In genomic region chr11:19939831-19940230, GRCm38 (mm10) we compare ENCODE assay signal across 21 mouse cellular contexts. TPM values are rescaled to one million over a fixed set of nuclear protein-coding genes. Genes with fewer than 3 reads are reported as not detected.
A peak's percentile ranks its signal among the peaks of the same experiment; 100 is the strongest.
DNase-seq lines count a peak whose midpoint lies in the region; ATAC-seq and TF ChIP-seq lines count a peak whose summit lies in the region.
"Had no signal": no experiment of that assay in that cellular context is flagged by ENCODE, and none has a peak within 500 bp of the region (broad histone marks: within the 10 kb centered on the region; RNA-seq: fewer than 3 reads in every experiment).

No protein-coding gene starts in this region.

- no peak overlapping the region for H3K4me2 ChIP-seq in intestine, postnatal 0 days (replicated peaks; ENCODE audit: low read depth)
- no peak overlapping the region for H3K4me2 ChIP-seq in intestine, embryonic 16.5 days (ENCODE audit: low read depth, low read length)
- no peak overlapping the region for H3K4me2 ChIP-seq in kidney, embryonic 16.5 days (replicated peaks; ENCODE audit: low read depth, low read length)
- H3K4me2 ChIP-seq: heart, embryonic 11.5 days; hindbrain, embryonic 13.5 days; liver, embryonic 12.5 days had no signal

- peak; percentile 83 for DNase-seq in cerebellum, adult 9-10 months
- no peak for DNase-seq in cerebellum, adult 11 months
- DNase-seq in brain, adult 2 months (ENCODE audit: low read depth, low spot score), result peak; percentile 73
- peak; percentile 73 to 79 for DNase-seq in cerebellum, postnatal 10 days
- DNase-seq in lung, postnatal 10 days, result no peak
- DNase-seq: gastrocnemius, postnatal 25 days; heart, postnatal 4 days; kidney, postnatal 4 days; liver, postnatal 0 days; lung, postnatal 4 days; midbrain, embryonic 14.5 days had no signal

- ATAC-seq in intestine, postnatal 0 days, result no peak
- ATAC-seq in intestine, embryonic 16.5 days, result no peak
- no peak for ATAC-seq in kidney, embryonic 16.5 days (ENCODE audit: low FRiP score, low TSS enrichment)
- ATAC-seq: activated CD4-positive, CD25-positive, alpha-beta regulatory T cell, adult 4 months; inflammation-experienced regulatory T-cells, adult 6 months; liver, embryonic 12.5 days; liver, postnatal 0 days had no signal

- H3K4me1 ChIP-seq in intestine, postnatal 0 days (replicated peaks; ENCODE audit: control insufficient read depth, insufficient read depth, low read length), result peaks cover 13% of the 10 kb centered on the region; the same call in 1 of the 2 replicates
- peaks cover 39% of the 10 kb centered on the region for H3K4me1 ChIP-seq in intestine, embryonic 16.5 days (ENCODE audit: control insufficient read depth, insufficient read depth, low read length)
- H3K4me1 ChIP-seq in kidney, embryonic 16.5 days (ENCODE audit: insufficient read depth, low read length), result peaks cover 35% of the 10 kb centered on the region

- H3K4me3 ChIP-seq in intestine, postnatal 0 days (ENCODE audit: low read depth, low read length), result no peak overlapping the region
- no peak overlapping the region for H3K4me3 ChIP-seq in intestine, embryonic 16.5 days (ENCODE audit: low read length)
- H3K4me3 ChIP-seq in kidney, embryonic 16.5 days (ENCODE audit: low read length), result no peak overlapping the region
- H3K4me3 ChIP-seq: erythroblast, embryonic 14.5 days; hindbrain, embryonic 13.5 days; liver, embryonic 12.5 days had no signal

- H3K9ac ChIP-seq in intestine, postnatal 0 days (ENCODE audit: low read depth, low read length), result no peak overlapping the region
- no peak overlapping the region for H3K9ac ChIP-seq in intestine, embryonic 16.5 days (ENCODE audit: low read depth, low read length)
- H3K9ac ChIP-seq in kidney, embryonic 16.5 days (replicated peaks; ENCODE audit: low read length), result no peak overlapping the region
- H3K9ac ChIP-seq: hindbrain, embryonic 13.5 days; liver, embryonic 12.5 days; liver, postnatal 0 days had no signal

- WGBS in intestine, postnatal 0 days, result 87% methylated on average over 8 of the region's 8 CpGs
- WGBS in intestine, embryonic 16.5 days, result 85% methylated on average over 8 of the region's 8 CpGs
- WGBS in kidney, embryonic 16.5 days, result 90% methylated on average over 8 of the region's 8 CpGs

- no peaks in the 10 kb centered on the region for H3K27me3 ChIP-seq in intestine, postnatal 0 days (replicated peaks; ENCODE audit: control insufficient read depth, insufficient read depth, low read length)
- H3K27me3 ChIP-seq in intestine, embryonic 16.5 days (replicated peaks; ENCODE audit: control insufficient read depth, insufficient read depth, low read length), result no peaks in the 10 kb centered on the region
- no peaks in the 10 kb centered on the region for H3K27me3 ChIP-seq in kidney, embryonic 16.5 days (ENCODE audit: insufficient read depth, low read length)
- H3K27me3 ChIP-seq: hindbrain, embryonic 13.5 days; liver, embryonic 12.5 days had no signal

- H3K36me3 ChIP-seq in intestine, postnatal 0 days (ENCODE audit: control insufficient read depth, insufficient read depth), result no peaks in the 10 kb centered on the region
- 0 out of 2 replicates have a peak, but pooled peaks cover 2% of the 10 kb centered on the region for H3K36me3 ChIP-seq in intestine, embryonic 16.5 days (ENCODE audit: control insufficient read depth, insufficient read depth, low read length)
- H3K36me3 ChIP-seq in kidney, embryonic 16.5 days (ENCODE audit: insufficient read depth, low read length), result peaks cover 5% of the 10 kb centered on the region; the same call in 1 of the 2 replicates
- H3K36me3 ChIP-seq: hindbrain, embryonic 13.5 days had no signal

- peak overlapping the region; percentile 88; the same call in 1 of the 2 replicates for H3K27ac ChIP-seq in intestine, postnatal 0 days (ENCODE audit: low read depth, low read length)
- no peak overlapping the region for H3K27ac ChIP-seq in intestine, embryonic 16.5 days (ENCODE audit: low read length)
- no peak overlapping the region for H3K27ac ChIP-seq in kidney, embryonic 16.5 days (ENCODE audit: low read length)
- H3K27ac ChIP-seq: hindbrain, embryonic 13.5 days; kidney, postnatal 0 days; liver, embryonic 12.5 days had no signal

- no peak for TF ChIP-seq CTCF in intestine, postnatal 0 days (IDR thresholded peaks at IDR 0.05; ENCODE audit: low read depth)

- no peaks in the 10 kb centered on the region for H3K9me3 ChIP-seq in intestine, postnatal 0 days (ENCODE audit: control insufficient read depth)
- no peaks in the 10 kb centered on the region for H3K9me3 ChIP-seq in intestine, embryonic 16.5 days (ENCODE audit: control insufficient read depth, low read length)
- no peaks in the 10 kb centered on the region for H3K9me3 ChIP-seq in kidney, embryonic 16.5 days (ENCODE audit: low read length)
- H3K9me3 ChIP-seq: hindbrain, embryonic 13.5 days; liver, embryonic 12.5 days had no signal

RNA-seq across cellular contexts. Expression of gene Spred2, which starts 15.7 kb away (rescaled TPM):
- polyA plus RNA-seq in intestine, postnatal 0 days (2015; fragmentation: Nextera tagmentation; extraction: Ambion mirVana), result 5.6 and 5.7 TPM in 2 replicates
- 4.4 and 4.9 TPM in 2 replicates for polyA plus RNA-seq in intestine, embryonic 16.5 days (2015; fragmentation: Nextera tagmentation; extraction: Ambion mirVana)
- polyA plus RNA-seq in kidney, embryonic 16.5 days (2015; fragmentation: Nextera tagmentation; extraction: Ambion mirVana), result 8.3 and 9.0 TPM in 2 replicates

Comparison
In these comparisons a context has a peak if more than half of its experiments do, and no peak if none do; other contexts are left out.
1. DNase-seq: peak in cerebellum, adult 9-10 months (single experiment), brain, adult 2 months (single experiment) and cerebellum, postnatal 10 days (2 of 2); none in cerebellum, adult 11 months (single experiment) and lung, postnatal 10 days (single experiment).